Mouse (Mus musculus) gastrocnemius, postnatal 14 days (tissue): Measurements from ENCODE around the gene Pwwp2b. TPM values are rescaled to one million over a fixed set of nuclear protein-coding genes. Genes with fewer than 3 reads are reported as not detected.

ENCODE experiments used
- DNase-seq: peaks from one replicate; pipeline ENCODE4 v3.0.0; 2021; ENCODE audit warnings: mixed read lengths
- intact Hi-C: fragments of 180-260 bp; cut with DNase I; formaldehyde crosslinking; loops from one replicate; pipeline ENCODE4 v1.15.1; 2025; ENCODE audit warnings: low total_unique reads
- total RNA-seq, 2 experiments: library from RNA; stranded (reverse); gene quantifications; 2 replicates each; pipeline ENCODE4 v1.2.3; 2021

The Pwwp2b gene
- total RNA-seq, 2 experiments from 2014 or later = 1.5 to 3.0 TPM

DNA sequence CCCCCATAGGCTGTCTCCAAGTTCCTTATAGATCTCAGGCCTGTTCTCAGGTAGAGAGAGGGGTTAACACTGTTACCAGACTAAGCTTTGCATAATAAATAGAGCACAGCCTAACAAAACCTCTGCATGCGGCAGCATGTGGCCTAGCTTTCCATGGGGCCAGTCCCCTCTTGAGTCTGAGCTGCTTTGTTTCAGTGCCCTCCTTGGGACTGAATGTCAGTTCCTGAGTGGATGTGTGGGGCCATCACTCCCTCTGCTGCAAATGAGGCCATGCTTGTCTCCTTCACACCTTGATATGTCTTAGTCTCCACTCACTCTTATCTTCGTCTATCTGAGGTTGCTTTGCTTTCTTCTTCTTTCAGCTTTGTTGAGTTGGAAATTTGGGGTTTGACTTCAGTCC, 26.4 kb upstream of the Pwwp2b start:
- DNase-seq = no peak
- intact Hi-C loops = no loop called here

DNA sequence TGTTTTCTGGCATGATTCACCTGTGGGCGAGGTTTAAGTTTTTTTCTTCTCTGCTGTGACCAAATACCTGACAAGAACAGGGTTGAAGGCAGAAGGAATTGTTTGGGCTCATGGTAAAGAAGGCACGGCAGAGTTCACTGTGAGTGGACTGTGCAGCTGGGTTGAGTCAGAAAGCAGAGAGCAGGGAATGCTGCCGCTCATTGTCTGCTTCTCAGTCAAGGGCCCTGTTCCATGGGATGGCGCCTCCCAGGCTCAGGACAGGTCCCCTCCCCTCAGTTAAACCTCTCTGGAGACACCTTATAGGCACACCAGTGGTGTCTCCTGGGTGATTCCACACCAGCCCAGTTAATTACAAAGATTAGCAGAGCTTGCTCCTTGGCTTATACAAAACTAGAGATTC, 25.9 kb upstream of the Pwwp2b start:
- no peak for DNase-seq
- intact Hi-C loops = no loop called here

DNA sequence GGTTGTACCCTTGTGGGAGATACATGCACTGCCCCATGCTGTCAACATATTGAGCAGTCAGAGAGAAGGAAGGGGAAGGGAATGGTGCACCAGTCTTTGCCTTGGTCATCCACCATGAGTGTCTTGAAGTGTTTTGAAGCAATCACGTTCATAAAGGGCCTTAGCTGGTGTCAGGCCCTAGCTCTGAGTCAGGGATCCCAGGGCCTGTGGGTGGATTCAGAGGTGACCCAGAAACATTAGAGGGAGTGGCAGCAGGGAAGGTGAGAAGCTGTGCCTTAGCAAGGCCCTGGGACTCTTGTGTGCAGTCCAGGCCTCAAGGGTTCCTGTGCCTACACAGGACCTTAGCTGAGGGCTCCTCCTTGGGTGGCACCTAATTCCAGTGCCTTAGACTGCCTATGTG, 24.2 kb upstream of the Pwwp2b start:
- no peak for DNase-seq
- intact Hi-C loops = no loop called here

DNA sequence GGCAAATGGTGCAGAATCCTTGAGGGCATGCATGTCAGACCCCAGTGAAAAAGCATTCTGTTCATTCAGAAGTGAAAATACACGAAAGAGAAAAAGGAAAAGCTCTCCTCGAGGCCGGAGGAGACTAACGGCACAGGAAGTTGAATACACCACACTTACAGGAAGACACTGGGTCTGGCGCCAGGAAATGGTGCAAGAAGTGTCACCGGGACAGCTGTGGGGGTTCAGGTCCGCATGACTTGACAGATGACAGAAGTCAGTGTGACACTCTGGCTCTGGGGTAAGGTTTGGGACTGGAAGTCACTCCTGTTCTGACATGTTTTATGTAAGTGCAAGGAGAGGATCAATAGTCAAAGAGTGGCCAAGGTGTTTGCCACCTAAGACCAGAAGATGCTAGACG, 23.6 kb upstream of the Pwwp2b start:
- DNase-seq = no peak
- intact Hi-C loops = no loop called here

DNA sequence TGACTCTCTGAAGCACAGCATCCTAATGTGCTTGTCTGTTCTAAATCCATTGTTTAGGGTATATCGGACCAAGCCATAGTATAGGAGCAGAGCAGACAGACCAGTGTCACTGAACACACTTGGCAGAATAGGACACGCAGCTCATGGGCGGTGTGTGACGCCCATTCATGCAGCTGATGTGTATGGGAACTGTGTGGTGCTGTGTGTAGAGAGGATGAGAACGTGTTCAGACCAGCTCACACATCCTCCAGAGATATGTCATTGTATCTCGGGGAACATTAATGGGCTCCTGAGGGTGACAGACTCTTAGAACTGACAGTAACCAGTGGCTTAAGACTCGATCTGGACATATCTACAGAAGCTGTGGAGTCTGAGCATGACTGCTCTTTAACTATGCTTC, 21.9 kb upstream of the Pwwp2b start:
- intact Hi-C loops = no loop called here

DNA sequence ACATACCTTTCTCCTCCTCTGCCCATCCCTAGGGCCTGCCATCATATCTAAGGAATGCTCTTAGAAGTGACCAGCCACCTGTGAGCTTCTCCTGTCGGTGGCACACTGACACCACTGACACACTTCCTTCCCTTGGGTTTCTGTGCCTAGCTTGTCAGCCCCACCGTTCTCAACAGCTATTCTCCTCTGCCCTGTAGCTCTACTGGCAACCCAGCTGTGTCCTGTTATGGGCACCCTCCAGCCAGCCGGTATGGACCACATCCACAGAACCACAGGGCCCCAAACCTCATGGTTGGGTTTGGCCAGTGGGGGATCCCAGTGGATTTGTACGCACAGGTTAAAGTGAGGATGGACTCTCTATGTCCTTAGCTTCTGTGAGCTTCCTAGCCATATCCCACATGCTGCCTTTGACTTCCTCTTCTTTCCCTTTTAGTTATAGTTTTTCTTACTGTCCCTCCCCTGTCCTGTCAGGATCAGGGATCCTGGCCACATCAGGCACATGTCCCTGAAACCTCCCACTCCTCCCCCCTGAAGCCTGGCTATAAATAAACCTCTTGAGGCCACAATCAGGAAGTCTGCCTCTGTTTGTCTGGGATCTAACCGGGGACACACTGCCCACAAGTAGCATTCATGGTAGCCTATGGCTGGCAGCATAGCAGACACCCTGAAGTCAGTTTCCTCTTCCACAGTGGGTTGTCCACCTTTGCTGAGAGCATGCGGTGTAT, 19.7 kb upstream of the Pwwp2b start:
- intact Hi-C loops = no loop called here
- no peak for DNase-seq

More for the DNA sequence above, 21.9 kb upstream of the Pwwp2b start:
- DNase-seq = no peak

DNA sequence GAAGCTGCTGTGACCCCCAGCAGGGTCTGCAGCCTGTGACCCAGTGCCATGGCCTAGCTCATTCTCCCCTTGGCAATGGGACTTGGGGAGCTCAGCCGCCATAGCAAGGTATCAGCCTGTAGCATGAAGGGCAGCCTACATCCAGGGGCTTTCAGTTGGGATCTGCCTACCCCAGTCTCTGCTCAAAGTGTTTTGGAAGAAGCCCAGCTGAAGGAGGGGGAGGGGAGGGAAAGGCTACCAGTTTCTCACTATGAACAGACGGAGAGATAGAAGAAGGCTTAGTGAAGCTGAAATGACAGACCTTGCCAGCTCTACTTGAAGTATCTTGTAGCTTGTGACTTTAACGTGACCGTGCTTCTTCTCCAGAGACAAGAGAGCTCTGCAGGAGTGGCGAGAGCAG, 18.4 kb upstream of the Pwwp2b start:
- intact Hi-C loops = loop anchor here (5.0 to 10.0 kb wide), 2 partner anchors 155 to 242 kb away; partner anchors contain the start of gene Inpp5a
- no peak for DNase-seq

DNA sequence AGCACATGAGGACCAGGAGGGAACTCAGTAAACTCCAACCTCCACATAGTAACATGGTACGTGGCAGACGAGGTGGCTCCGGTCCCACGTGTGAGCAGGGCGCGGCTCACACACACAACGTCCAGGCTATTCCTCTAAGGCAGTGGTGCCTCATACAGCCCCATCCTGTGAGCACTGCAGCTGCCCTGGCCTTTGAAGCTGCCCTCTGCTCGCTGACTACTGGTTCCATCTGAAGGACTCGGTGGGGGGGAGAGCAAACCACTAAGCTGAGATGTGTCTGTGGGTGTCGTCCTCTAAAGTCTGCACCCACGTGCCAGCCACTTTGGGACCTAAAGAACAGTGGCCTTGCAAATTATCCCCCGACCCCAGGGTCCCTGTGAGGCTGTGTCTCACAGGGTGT, 18.0 kb upstream of the Pwwp2b start:
- no peak for DNase-seq
- intact Hi-C loops = loop anchor here (5.0 to 10.0 kb wide), 2 partner anchors 155 to 242 kb away; partner anchors contain the start of gene Inpp5a

DNA sequence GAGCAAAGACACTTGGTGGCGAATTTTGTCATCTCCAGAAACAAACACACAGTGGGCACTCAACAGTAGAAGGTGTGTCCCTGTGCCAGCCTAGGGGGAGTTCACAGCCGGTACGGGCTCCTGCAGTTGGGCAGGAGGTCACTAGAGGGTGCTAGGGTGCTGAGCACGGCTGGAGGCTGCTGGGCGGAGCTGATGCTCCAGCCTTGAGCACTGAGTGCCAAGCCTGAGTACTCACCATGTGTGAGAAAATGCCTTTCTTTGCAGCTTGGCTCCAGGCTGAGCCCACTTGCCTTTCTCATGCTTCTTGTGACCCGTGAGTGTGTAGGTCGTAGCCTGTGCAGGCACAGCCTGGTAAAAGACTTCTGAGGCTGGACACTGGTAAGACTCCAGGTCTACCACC, 14.6 kb upstream of the Pwwp2b start:
- intact Hi-C loops = loop anchor here (2.0 to 10.0 kb wide), 3 partner anchors 65 to 239 kb away; partner anchors contain the start of gene Inpp5a

DNA sequence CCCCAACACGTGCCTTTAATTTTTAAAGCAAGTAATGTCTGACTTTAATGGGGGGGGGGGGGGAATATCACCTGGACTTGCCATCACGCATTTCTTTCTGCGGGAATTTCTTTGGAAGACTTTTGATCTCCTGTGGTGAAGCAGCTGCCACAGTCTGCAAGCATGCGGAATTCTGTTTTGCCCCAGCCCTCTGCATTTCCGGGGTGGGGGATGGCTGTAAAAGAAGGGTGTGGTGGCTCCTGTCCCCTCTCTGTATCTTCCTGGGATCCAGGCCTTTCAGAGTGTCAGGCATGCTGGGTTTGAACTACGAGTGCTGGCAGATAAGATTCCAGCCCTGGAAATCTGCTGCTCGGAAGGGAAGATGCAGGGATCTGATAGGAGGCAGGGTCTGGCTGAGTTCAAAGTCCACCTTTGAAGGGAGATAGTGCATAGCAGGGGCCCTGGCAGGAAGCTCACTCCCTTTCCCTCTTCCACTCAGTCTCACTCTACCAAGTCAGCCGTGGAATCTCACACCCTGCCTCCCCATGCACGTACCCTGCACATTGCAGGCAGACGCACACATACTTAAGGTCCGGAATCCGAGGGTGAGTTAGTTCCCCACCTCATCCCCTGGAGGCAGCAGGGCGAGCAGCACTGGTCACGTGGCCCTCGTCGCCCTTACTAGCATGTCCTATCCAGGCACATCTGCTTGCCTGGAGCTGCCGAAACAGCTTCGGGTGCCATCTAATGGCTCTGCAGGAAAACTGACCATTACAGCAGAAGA, 13.7 kb upstream of the Pwwp2b start:
- intact Hi-C loops = loop anchor here (2.0 to 10.0 kb wide), 3 partner anchors 64 to 238 kb away; partner anchors contain the start of gene Inpp5a
- peak; percentile 62 for DNase-seq

More for the DNA sequence above, 14.6 kb upstream of the Pwwp2b start:
- DNase-seq = peak; percentile 86

DNA sequence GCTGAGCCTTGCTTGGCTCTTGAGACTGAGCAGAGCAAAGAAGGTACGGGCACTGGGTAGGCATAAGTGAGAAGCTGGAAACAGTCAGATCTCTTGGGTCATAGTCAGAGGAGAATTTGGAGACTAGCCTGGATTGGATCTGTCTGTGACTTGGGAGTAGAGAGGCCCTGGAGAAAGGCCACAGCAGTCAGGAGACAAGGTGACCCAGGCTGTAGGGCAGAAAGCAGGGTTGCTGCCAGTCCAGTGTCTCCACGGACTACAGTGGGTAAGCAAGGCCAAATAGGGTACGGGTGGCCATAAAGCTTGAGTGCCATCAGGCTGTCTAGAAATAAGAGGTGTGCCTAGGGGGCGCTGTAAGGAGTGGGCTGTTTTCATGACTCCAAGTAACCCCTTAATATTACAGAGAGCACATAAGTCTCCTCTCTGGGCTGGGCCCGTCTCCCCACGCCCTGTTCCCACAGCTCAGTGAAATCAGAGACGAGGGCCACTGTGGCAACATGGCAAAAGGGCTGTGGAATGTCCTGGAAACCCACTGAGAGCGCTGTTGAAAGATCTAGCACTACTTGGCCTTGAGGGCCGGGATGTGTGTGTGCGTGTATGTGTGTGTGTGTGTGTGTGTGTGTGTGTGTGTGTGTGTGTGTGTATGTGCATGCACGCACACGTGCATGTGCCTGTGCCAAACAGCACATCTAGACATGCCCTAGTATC, 12.5 kb upstream of the Pwwp2b start:
- intact Hi-C loops = loop anchor here (2.0 to 10.0 kb wide), 2 partner anchors 63 to 149 kb away; partner anchors contain the start of gene Inpp5a
- peak; percentile 39 for DNase-seq

DNA sequence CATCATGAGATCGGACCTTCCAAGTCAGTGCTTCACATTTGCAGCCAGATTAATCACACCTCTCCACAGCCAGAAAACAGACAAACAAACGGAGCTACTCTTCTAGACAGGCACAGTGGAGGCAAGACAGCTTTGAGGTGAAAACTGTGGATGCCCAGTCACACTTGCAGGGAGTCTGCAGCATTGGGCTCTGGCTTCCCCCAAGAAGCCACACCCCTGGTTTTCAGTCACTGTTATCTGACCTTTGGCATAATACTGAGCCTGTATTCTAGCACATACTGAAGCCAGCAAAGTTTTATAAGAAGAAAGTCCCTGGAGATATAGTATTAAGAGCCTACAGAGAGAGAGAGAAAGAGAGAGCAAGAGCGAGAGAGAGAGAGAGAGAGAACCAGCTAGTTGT, 8.8 kb upstream of the Pwwp2b start:
- no peak for DNase-seq
- intact Hi-C loops = loop anchor here (10.0 kb wide), 1 partner anchor 145 kb away; the partner anchor contains the start of gene Inpp5a

DNA sequence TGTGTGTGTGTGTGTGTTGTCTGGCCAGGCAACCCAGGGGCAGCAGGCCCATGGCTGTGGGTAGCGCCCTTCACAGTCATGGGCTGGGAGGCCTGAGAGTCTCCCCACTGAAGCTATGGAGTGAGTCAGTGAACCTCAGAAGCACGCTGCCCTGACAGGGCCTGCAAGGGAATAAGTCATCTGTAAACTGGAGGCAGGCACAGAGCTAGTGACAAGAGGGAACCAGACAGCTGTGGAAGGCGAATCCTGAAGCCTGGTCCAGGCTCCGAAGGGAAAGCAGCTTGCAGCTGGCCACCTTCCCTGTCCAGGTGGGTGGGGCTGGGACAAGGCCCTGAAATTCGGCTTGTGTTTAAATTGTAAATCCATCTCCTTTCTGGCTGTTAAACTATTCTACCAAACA, 2.2 kb upstream of the Pwwp2b start:
- intact Hi-C loops = no loop called here
- peak; percentile 45 for DNase-seq

DNA sequence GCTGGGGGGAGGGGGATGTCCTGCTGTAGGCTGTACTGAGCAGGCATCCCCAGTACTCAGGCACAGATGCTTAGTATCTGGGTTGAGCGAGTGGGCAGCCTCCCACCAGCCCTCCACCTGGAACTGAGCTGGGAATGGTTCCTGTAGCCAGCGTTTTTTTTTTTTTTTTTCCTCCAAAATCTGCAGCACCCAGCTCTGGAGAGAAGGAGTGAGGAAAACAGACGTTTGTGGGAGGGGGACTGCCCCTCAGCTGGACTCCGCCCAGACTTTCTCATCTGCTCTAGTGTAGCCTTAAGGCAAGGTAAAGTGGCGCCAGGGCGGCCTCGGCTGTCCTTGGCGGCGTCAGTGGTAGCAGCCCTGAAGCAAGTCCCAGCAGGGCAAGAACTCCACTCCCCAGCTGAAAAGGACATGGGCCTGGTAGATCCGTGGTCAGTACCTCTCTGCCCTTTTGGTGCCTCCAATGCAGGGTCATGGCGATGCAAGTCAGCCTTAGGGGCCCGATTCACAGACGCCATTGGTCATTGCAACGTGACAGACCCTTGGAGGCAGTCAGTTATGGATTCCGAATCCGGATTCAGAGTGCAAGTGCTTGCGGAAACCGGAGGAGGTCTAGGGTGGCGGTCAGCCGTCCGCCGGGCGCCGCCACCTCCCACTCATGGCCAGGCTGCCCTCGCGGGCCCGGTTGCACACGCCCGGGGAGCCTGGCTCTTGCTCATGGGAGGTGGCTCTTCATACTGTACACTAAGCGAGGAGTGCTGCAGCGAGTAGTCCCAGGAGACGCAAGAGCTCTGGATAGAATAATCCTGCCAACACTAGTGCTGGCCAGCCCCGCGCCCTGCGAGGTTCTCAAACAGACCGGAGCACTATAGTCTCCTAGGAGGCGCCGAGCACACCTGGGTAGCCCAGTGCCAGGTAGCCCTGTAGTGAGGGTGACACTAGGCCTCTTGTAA, 1.1 kb upstream of the Pwwp2b start:
- intact Hi-C loops = no loop called here
- DNase-seq = peak; percentile 42

DNA sequence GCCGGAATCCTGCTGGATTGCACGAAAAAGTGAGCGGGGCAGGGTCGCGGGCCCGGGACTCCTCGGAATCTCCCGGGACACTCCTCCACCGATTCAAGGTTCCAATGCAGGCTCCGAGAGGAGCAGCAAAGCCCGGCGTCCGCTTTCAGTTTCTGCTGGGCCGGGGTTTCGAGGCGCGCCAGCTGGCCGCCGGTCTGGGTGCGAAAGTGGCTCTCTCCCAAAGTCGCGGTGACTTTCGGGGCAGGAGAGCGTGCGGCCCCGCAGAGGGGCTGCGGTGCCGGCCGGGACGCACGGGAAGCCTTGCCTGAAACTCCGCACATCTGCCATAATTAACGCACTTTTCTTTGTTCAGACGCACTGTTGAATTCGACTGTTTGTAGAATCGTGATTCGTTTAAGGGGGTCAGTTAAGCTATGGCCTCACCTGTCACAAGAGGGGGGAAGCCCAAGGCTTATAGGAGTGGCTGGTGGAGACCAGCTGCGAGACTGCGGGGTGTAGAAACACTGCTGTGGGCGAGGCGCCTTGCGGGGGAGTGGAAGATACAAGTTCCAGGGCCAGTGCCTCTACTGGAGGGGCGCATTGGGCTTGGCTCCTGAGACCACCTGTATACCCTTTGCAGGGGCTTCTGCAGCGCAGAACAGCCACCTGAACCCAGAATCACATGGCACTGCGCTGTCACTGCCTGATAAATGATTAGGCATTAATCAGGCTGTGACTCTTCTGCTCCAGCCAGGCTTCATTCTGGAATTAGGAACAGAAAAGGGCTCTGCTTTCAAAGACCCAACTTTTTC, 528 bp downstream of the Pwwp2b start:
- intact Hi-C loops = no loop called here
- peak; percentile 54 for DNase-seq

DNA sequence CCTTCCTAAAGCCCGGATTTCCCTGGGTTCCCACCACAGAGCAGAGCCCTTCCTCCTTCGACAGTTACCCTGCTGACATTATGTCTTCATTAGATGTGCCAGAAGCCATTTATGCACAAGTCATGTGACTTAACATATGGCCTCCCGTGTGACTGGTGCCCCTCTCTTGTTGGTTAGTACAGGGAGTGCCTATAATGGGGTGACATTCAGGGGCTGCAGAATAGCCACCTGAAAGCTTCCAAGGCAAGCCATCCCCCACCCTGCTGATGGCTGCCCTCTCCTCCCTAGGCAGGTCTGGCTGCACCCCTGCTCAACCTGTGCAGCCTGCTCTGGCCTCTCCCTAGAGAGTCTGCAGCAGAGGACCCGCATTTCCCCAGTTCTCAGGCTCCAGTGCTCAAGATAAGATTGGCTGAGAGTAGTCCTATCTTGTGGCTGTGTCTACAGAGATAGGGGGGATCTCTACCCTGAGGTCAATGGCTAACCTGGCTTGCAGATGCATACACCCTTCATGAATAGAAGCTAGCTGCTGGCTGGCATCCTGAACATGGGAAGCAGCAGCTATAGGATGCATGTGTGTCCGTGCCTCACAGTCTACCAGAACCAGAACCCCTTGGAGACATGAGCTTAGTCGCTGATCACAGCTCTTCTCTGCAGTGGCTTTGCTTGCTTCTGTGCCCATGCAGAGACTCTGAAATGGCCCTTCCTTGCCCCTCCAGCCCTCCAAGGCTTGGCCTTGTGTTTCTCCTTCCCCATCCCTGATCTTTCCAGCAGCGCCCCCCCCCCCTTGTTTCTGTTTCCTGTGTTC, 1.3 kb downstream of the Pwwp2b start:
- intact Hi-C loops = no loop called here
- DNase-seq = no peak

DNA sequence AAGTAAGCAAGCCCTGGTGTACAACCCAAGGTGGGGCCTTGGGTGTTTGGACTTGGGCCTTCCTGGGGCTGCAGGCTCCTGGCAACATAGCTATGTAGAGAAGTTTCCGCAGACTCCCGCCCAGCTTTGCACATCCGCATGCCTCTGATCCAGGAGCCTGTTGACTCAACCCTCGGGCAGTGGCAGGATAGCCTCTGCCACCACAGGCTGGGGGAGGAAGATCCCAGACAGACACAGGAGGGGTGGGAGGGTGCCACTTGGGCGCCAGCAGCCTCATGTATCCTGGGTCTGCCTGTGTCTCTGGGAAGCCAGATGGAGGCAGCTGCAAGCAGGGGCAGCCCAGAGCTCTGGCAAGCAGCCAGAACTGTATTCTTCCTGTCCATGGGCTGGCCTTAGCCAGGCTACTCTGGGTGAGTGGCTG, 3.6 kb downstream of the Pwwp2b start:
- DNase-seq = peak; percentile 60
- intact Hi-C loops = no loop called here
